Mouse (Mus musculus): ENCODE data around the gene Gm21190.
"Not testable (repeated sequence)": the region's sequence is repeated elsewhere in the genome, so short reads cannot be mapped to it uniquely, and the experiment has no call there.

The Gm21190 gene

DNA sequence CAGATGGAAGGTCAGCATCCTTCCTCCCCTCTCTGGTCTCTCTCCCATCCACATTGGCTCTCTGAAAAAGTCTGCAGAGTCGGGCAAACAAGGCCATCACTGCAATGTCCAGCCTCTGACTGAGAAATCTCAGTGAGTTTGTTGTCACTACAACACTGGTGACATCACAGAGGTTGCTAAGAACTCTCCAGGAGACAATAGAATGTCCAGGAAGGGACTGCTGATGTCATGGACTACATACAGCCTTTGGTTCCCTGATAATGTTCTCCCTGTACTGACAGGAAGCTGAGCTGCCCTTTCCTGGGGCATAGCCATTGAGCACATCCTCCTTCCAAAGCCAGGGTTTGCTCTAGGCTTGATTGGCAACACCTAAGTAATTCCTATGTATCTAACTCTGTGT, at the start of gene Gm21190:
Gene Gm21190, minus strand, starts transcription at position 101 of the 400 bp plus-strand sequence.
- not testable (repeated sequence) for DNase-seq (ENCODE audit: low spot score)

DNA sequence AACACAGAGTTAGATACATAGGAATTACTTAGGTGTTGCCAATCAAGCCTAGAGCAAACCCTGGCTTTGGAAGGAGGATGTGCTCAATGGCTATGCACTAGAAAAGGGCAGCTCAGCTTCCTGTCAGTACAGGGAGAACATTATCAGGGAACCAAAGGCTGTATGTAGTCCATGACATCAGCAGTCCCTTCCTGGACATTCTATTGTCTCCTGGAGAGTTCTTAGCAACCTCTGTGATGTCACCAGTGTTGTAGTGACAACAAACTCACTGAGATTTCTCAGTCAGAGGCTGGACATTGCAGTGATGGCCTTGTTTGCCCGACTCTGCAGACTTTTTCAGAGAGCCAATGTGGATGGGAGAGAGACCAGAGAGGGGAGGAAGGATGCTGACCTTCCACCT, 48.0 kb upstream of the Gm21190 start, which contains the start of gene Gm21083:
Gene Gm21083, plus strand, starts transcription at position 301 of the 400 bp plus-strand sequence.
- DNase-seq (ENCODE audit: low spot score): not testable (repeated sequence)

DNA sequence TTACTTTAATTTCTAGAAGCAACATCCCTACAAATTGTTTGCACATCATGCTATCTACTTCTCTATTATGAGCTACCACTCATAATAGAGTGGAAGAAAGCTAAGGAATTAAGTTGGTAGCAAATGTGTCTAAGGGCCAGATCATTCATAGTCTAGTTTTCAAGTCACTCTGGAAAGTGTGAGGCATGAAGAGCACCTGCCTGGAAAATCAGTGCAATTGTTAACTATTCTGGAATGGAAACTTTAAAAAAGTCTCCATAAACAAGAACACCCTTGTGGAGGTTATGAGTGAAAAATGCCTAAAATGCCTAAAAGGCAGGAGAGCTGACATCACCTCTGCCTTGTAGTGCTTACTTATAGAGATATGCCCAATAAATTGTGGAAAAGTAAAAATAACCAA, 44.7 kb upstream of the Gm21190 start:
- not testable (repeated sequence) for DNase-seq (ENCODE audit: low spot score)

DNA sequence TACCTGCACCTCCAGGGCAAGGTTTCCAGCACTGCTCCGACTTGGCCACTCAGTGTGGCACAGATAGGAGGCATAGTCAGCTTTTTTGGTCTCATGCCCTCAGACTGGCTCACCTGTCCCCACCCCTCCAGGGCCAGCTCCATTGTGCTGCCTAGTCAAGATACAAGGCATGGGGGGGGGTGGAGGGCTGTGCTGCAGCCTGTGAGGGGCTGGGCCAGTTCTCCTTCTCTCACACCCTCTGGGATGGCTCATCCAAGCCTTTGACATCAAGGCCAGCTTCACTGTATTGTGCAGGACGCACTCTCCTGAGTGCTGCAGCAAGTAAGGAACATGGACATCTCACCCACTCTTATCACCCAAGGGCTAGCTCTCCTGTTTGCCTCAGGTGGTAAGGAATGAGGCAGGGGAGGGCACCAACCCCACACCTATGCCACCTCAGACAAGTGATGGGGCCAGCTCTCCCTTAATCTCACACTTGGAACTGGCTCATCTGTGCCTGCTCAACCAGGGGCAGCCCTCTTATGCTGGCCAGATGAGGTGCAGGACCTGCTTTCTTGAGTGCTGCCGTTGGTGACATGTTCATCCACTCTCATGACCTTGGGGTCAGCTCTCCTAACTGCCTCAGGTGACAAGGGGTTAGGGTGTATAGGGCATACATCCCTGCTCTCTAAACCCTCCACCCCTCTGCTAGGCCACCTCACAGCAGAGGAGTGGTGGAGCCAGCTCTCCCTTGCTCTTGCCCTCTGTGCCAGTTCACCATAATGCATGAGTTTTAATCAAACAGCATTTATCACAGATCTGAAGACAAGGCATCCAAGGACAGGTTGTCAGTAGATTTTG, 32.6 kb upstream of the Gm21190 start:
- not testable (repeated sequence) for DNase-seq (ENCODE audit: low spot score)

DNA sequence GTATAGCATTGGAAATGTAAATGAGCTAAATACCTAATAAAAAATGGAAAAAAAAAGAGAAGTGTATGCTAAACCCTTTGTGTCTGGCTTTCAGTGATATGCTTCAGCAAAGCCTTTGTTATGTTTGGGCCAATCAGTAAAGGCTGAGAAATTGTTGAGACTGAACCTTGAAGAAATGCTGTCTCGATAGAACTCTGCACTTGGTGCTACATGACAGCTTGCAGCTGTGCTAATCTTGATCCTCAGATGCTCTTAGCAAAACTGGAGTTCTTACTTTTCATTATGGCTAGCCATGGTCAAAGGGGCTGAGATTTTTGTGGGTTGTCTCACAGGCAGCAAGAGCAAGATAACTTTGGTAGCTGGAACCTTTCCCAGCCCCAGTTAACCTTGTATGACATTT, 29.6 kb upstream of the Gm21190 start:
- DNase-seq (ENCODE audit: low spot score): not testable (repeated sequence)

DNA sequence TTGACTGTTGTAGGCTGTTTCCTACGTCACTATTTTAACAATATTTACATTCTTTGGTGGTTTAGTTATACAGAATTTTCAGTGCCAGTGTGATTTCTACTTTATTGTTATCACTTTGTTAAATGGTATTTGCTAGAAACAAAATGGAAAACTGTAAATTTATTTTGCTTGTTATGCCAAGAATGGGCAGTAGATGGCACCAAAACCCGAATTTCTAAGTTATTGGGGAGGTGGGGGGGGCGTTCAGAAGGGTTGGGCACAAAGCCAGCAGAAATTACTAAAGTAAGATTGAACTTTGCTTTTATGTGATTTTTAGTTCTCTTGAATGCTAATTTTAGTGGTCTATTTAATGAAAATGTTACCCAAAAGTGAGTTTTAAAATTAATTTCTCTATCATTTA, 20.6 kb upstream of the Gm21190 start:
- peak; percentile 60 for DNase-seq (ENCODE audit: low spot score)

DNA sequence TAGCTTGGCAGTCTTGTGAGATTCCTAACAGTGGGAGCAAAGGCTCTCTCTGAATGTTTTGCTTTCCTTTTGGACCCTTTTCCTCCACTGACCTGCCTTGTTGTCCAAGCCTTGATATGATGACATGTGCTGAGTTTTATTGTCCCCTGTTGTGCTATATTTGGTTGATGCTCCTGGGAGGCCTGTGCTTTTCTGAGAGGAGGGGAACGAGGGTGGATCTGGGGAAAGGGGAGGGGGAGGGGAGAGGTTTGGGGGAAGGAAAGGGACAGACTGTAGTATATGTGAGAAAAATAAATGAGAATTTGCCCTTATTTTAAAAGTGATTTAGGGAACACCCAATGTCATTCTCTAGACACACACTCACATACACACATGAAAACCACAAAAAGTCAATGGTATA, 20.1 kb upstream of the Gm21190 start:
- not testable (repeated sequence) for DNase-seq (ENCODE audit: low spot score)

DNA sequence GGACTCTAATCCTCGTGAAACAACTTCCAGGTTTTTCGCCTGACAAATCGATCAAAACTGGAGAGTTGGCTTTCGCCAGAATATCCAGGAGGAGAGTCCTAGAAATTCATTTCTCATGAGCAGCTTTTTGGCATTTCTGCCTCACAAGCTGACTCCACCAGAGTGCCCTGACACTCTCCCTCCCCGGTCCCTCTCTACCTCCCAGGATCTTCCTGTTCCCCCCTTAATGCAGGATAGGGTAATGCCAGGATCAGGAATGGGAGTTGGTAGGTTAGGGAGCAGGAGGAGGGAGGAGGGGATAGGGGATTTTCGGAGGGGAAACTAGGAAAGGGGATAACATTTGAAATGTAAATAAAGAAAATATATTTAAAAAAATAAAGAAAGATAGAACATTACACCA, 19.6 kb upstream of the Gm21190 start:
- not testable (repeated sequence) for DNase-seq (ENCODE audit: low spot score)

DNA sequence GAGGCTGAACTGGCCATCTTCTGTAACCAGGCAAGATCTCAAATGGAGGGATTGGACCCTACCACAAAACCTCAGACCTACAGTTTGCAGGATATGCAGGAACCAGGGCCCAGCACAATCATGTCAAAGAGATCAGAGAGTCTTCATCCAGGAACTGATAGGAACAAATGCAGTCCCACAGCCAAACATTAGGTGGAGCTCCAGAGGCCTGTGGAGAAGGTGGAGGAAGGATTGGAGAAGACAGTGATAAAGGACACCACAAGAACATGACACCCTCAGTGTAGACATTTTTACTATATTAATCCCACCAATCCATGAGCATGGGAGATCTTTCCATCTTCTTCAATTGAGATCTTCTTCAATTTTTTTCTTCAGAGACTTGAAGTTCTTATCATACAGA, 6.6 kb downstream of the Gm21190 start:
- not testable (repeated sequence) for DNase-seq (ENCODE audit: low spot score)

DNA sequence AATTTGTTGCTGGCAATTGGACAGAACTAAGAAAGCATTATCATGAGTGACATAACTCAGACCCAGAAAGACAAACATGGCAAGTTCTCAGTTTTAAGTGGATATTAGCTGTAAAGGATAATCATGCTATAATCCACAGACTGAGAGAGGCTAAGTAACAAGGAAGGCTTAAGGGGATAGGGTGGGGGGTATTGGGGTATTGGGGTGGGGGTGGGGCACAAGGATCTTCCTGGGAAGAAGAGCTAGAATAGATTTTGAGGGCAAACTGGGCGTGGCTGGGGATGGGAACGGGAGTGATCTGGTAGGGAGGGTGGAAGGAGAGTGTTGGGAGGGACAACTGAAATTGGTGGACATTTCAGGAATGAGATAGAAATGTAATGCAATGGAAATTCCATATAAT, 7.0 kb downstream of the Gm21190 start:
- DNase-seq (ENCODE audit: low spot score): not testable (repeated sequence)

DNA sequence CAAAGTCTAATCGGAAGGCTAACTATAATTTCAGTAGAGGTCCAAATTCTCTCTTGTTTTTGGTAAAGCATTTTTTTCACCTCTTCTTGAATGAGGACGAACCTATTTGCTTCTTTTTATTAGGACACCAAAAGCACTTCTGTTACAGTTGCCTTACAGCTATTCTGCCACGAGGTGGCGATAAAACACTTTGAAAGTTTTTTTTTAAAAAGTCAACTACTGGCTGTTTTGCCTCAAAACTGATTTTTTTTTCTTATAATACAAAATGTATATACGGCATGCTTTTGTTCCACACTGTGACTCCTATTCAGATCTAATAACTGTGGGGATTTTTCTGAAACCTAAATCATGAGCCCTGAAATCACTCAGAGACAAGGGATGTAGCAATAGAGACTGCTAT, 8.6 kb downstream of the Gm21190 start:
- DNase-seq (ENCODE audit: low spot score): peak; percentile 47

DNA sequence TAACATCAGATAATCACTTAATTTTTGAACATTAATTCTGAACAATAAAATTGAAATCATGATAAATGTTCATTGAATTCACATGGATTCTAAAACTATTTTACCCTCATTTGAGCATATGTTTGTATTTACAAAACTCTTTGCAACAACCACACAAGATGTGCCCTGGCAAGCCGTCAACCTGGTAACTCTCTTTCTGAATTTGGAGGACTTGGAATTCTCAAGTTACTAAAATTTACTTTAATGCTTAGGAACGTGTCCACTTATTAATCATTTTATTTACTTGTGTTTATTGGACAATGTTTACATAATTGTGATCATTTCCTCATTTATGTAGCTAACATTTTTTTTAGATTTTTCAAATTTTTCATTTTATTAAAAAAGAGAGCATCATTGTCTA, 11.9 kb downstream of the Gm21190 start:
- DNase-seq (ENCODE audit: low spot score): not testable (repeated sequence)

DNA sequence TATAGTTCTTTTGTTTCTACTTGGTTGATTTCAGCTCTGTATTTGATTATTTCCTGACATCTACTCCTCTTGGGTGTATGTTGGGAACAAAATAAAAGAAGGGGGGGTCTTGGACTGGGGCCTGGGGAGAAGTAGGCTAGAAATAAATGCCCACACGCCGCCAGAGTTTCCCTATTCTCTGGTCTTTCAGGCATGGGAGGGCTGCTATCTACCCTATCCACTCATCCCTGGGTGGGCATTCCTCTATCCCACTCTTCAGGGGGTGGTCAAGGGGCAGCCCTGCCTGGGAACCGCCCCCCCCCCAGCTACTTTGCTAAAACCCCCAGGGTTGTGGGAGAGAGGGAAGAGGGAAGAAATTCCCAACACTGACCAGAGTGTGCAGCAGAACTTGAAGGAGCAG, 16.8 kb downstream of the Gm21190 start:
- DNase-seq (ENCODE audit: low spot score): not testable (repeated sequence)

DNA sequence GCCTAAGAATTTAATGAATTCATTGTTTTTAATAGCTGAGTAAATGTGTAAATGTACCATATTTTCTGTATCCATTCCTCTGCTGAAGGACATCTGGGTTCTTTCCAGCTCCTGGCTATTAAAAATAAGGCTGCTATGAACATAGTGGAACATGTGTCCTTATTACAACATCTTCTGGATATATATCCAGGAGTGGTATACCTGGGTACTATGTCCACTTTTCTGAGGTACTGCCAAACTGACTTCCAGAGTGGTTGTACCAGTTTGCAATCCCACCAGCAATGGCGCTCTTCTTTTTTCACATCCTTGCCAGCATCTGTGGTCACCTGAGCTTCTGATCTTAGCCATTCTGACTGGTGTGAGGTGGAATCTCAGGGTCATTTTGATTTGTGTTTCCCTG, 19.1 kb downstream of the Gm21190 start:
- not testable (repeated sequence) for DNase-seq (ENCODE audit: low spot score)

DNA sequence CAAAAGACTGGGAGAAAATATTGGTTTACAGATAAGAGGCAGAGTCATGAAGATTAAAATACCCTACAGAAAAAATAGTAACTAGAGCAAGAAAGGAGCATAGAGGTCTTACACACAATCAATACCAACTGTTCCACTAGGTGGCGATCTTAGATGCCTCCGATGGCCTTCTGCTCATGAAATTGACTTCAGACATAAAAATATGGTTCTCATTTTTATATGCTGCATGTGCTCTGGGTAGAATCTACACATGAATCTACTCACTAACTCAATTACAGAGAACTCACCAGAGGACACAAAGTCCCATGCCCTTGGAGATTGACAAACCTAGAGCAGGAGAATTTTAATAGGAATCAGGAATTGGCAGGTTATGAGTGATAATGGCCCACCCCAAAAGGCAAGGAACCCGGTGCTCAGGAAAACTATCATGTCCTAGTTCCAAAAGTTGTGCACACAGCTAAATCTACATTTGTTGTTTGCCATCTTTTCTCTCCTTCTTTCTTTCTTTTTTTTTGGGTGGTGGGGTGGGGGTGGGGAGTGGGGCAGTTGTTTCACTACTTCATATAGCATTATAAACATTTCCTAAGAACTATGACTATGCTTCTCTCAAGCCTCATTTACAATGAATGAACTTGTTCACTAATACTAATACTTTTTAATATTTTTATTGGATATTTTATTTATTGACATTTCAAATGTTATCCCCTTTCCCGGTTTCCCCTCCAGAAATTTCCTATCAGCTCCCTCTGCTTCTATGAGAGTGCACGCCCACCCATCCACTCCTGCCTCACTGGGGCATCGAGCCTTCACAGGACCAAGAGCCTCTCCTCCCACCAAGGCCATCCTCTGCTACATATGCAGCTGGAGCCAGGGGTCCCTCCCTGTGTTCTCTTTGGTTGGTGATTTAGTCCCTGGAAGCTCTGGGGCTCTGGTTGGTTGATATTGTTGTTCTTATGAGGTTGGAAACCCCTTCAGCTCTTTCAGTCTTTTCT, 20.3 kb downstream of the Gm21190 start:
- DNase-seq (ENCODE audit: low spot score): peak; percentile 35

DNA sequence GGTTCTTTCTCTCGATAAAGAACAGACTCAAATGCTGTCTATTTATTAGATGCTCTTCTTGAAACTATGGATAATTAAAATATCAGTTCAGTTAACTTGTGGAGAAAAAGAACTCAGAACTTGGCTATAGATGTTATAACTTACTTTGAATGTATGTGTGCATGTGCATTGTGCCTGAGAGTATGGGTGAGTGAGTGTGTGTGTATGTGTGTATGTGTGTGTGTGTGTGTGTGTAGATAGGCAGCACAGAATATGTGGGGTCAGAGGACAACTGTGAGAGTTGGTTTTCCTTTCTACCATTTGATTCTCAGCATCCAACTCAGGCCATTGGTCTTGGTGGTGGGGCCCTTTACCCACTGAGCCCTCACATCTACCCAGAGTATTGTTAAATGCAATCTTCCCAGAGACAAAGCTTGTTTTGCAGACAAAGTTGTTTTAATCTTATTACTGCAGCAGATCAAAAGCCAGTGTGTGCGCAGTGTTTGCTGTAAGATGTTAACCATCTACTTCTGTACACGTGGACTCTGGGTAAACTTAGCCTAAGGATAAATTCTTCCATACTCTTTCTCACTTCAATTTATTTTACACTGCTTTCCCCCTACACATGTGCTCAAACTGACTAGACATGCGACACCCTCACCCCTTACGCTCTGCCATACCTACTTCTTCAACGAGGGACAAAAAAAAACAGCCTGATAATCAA, 21.1 kb downstream of the Gm21190 start:
- DNase-seq (ENCODE audit: low spot score): not testable (repeated sequence)

DNA sequence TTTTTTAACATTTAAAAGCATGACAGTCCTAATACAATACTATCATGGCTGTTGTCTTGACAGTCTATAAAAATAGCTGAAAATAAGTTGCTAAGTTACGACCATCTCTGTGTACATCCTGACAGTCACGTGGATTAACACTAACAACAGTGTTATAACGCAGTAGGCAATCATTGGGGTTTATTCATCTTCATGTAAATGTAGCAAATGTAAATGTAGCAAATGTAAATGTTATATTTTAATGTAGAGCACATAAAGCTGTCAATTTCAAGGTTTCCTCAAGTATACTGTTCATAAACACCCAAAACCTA, 21.8 kb downstream of the Gm21190 start:
- DNase-seq (ENCODE audit: low spot score): no peak

DNA sequence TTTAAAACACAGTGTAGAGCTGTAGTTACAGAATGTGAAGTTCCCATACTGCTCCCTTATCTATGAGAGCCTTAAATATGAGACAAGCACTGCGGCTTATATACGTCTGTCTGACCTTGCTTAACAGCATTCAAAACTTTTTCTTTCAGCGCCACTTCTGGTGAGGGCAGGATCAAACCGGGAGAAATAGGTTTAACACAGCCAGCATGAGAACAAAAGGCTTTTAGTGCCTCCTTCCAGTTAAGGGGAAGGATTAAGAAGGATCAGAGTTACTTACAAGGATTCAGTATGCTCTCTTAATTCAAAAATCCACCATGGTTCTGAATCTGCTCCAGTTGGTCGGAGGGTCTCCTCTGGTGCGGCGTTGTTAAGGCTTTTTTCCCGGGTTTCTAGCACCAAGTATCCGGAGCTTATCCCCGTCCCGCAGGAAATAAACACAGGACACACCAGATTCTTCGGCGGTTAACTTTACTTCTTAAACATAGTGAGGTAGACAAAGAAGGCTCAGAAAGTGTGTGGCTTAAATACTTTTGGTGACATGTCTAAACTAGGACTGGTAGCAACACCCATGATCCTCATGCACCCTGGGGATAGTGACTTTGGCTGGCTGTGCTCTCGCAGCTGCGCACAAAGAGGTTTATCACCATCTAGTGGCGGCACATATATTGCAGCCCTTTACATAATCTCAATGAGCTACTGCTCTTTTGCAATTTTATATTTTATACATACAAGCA, 22.3 kb downstream of the Gm21190 start:
- peak; percentile 71 for DNase-seq (ENCODE audit: low spot score)

DNA sequence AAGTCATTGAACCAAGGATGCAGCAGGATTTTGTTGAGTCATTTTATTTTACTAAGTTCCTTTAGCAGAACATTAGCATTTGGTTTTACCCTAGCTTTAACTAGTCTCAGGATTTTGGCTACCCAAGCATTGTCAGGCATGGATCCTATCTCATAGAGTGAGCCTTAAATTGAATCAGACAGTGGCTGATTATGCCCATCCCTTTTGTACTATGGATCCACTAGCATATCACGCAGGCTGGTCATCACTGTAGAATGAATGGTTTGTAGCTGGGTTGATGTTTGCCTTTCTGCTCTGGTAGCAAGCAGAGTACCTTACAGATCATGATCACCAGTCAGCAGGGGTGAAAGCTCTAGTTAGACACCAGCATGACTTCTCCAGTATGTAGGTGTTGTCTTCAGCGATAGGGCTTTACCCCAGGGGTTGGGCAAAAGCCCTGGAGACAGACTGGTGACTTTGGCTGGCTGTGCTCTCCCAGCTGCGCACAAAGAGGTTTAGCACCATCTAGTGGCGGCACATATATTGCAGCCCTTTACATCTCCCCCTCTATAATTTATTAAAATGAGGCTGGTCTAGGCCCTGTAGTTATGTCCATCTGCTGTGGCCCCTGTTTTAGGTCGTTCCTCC, 30.1 kb downstream of the Gm21190 start:
- DNase-seq (ENCODE audit: low spot score): not testable (repeated sequence)

DNA sequence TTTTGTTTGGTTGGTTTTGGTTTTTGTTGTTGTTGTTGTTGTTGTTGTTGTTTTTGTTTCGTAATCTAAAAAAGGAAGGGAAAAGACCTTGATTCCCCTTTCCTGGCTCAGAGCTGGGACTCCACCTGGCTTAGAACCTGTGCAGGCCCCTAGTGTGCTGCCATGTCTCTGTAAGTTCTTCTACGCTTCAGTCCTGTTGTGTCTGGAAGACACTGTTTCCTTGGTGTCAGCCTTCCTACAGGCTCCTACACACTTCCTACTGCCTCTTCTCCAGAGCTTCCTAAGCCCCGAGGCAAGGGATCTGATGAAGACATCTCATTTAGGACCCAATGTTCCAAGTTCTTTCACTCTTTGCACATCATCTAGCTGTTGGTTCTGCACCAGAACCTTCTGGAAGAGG, 30.7 kb downstream of the Gm21190 start:
- not testable (repeated sequence) for DNase-seq (ENCODE audit: low spot score)

DNA sequence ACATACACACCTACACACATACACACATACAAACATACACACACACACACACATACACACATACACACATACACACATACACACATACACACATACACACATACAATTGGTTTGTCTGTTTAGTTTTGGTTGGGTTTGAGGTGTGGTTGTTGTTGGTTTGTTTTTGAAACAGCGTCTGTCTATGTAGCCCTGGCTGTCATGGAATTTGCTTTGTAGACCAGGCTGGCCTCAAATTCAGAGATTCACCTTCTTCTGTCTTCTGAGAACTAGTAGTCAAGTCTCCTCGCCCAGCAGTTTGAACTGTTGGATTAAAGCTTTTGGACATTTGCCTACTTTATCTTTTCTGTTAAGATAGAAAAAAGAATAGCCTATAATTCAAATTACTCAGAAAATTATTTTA, 38.1 kb downstream of the Gm21190 start:
- DNase-seq (ENCODE audit: low spot score): not testable (repeated sequence)
